Mouse (Mus musculus): ENCODE measurements around the gene Pepd. TPM values are rescaled to one million over a fixed set of nuclear protein-coding genes. Genes with fewer than 3 reads are reported as not detected.

Gene Pepd
- polyA plus RNA-seq, 1 experiment from 2014 or later, result 68.6 TPM

DNA sequence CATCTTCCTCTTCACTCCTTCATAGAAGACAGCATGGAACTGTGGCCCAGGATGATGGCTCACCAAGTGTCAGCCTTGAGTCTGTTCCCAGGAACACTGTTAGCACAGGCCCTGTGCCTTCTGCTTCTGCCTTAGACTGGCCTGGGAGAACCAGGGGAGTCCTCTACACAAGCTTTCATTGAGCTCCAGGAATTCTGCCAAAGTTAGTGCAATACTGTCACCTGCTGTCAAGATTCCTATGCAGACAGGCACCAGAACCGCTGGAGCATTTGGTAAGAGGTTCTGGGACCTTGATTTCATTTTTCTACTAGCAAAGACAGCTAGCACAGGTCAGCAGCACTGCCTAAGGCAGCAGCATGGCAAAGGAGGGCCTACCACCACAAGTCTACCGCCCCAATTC, 132.5 kb downstream of the Pepd start:
- Histone ChIP-seq H3K9me3 (replicated peaks; ENCODE audit: control insufficient read depth, low read length, poor library complexity, severe bottlenecking) (no peaks in the 10 kb centered on the region), H3K27me3 (ENCODE audit: control insufficient read depth, insufficient read depth, low read depth, low read length) (no peaks in the 10 kb centered on the region), H3K4me3 (ENCODE audit: low read depth, low read length) (no peak overlapping the region), H3K27ac (ENCODE audit: low read length) (no peak overlapping the region), H3K36me3 (ENCODE audit: control insufficient read depth, insufficient read depth, low read length) (peaks cover 27% of the 10 kb centered on the region), H3K4me1 (ENCODE audit: control insufficient read depth, insufficient read depth, low read length) (no peaks in the 10 kb centered on the region), H3K9ac (ENCODE audit: low read depth, low read length) (no peak overlapping the region), H3K4me2 (ENCODE audit: low read length) (no peak overlapping the region)
- no peak for ATAC-seq
- 89% methylated on average over 2 of the region's 2 CpGs for WGBS

- no peak overlapping the region for H3K9ac ChIP-seq (ENCODE audit: low read depth, low read length)
- H3K4me2 ChIP-seq (ENCODE audit: low read length), result no peak overlapping the region
- no peak overlapping the region for H3K27ac ChIP-seq (ENCODE audit: low read length)
- WGBS, result 96% methylated on average over 4 of the region's 4 CpGs
- H3K27me3 ChIP-seq (ENCODE audit: control insufficient read depth, insufficient read depth, low read depth, low read length), result no peaks in the 10 kb centered on the region
- H3K36me3 ChIP-seq (ENCODE audit: control insufficient read depth, insufficient read depth, low read length), result peaks cover 37% of the 10 kb centered on the region
- no peaks in the 10 kb centered on the region for H3K9me3 ChIP-seq (replicated peaks; ENCODE audit: control insufficient read depth, low read length, poor library complexity, severe bottlenecking)
- H3K4me1 ChIP-seq (ENCODE audit: control insufficient read depth, insufficient read depth, low read length), result no peaks in the 10 kb centered on the region
- no peak overlapping the region for H3K4me3 ChIP-seq (ENCODE audit: low read depth, low read length)
- ATAC-seq, result no peak
These were observed 133.9 kb downstream of the Pepd start for GRCm38 (mm10) chr7:35046091-35046490.

DNA sequence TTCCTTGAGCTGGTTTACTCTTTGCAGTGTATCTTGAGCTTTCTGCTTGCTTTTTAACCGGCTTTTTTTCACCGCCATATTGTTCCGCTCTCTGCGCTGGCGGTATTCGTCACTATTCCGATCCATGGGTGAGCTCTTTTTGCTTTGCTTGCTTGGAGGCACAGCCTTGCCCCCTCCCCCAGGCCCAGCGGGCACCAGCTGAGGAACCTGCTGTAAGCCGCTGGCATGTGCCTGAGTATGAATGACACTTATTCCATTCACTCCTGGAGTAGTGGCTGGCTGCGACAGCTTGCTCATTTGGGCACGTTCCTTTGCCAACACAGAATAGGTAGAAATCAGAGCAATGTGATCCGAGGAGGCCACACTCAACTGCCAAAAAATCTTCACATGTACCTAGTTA, 138.4 kb downstream of the Pepd start:
- WGBS, result 91% methylated on average over 12 of the region's 12 CpGs
- no peak for ATAC-seq
- H3K4me3 ChIP-seq (ENCODE audit: low read depth, low read length), result no peak overlapping the region
- no peak overlapping the region for H3K4me2 ChIP-seq (ENCODE audit: low read length)
- H3K27me3 ChIP-seq (ENCODE audit: control insufficient read depth, insufficient read depth, low read depth, low read length), result no peaks in the 10 kb centered on the region
- H3K36me3 ChIP-seq (ENCODE audit: control insufficient read depth, insufficient read depth, low read length), result peaks cover 15% of the 10 kb centered on the region
- no peak overlapping the region for H3K9ac ChIP-seq (ENCODE audit: low read depth, low read length)
- H3K9me3 ChIP-seq (replicated peaks; ENCODE audit: control insufficient read depth, low read length, poor library complexity, severe bottlenecking), result no peaks in the 10 kb centered on the region
- H3K4me1 ChIP-seq (ENCODE audit: control insufficient read depth, insufficient read depth, low read length), result peaks cover 15% of the 10 kb centered on the region
- H3K27ac ChIP-seq (ENCODE audit: low read length), result no peak overlapping the region

DNA sequence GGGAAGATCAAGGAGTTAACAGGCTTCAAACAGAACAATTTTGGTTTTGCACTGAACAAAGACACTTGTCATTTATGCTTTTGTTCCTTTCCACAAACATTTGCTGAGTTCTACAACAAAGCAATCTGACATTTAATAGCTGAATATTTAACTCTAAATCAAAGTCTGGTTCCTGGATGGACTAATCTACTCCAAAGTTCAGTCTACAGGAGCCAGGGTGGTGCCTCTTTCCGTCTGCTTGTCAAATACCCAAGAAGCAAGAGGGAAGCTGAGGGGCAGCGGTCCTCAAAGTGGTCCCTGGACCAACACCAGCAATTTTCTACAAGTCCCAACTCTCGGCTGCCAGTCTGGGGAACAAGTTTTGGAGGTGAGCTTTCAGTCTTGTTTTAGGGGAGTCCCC, 141.0 kb downstream of the Pepd start:
- H3K4me2 ChIP-seq (ENCODE audit: low read length), result no peak overlapping the region
- no peak overlapping the region for H3K9ac ChIP-seq (ENCODE audit: low read depth, low read length)
- H3K9me3 ChIP-seq (replicated peaks; ENCODE audit: control insufficient read depth, low read length, poor library complexity, severe bottlenecking), result no peaks in the 10 kb centered on the region
- no peak for ATAC-seq
- peaks cover 10% of the 10 kb centered on the region for H3K36me3 ChIP-seq (ENCODE audit: control insufficient read depth, insufficient read depth, low read length)
- H3K27ac ChIP-seq (ENCODE audit: low read length), result no peak overlapping the region
- H3K27me3 ChIP-seq (ENCODE audit: control insufficient read depth, insufficient read depth, low read depth, low read length), result no peaks in the 10 kb centered on the region
- 87% methylated on average over 3 of the region's 3 CpGs for WGBS
- H3K4me1 ChIP-seq (ENCODE audit: control insufficient read depth, insufficient read depth, low read length), result peaks cover 18% of the 10 kb centered on the region
- no peak overlapping the region for H3K4me3 ChIP-seq (ENCODE audit: low read depth, low read length)

GRCm38 (mm10) chr7:35054286-35054685, 142.1 kb downstream of the Pepd start:
- H3K4me1 ChIP-seq (ENCODE audit: control insufficient read depth, insufficient read depth, low read length), result peaks cover 18% of the 10 kb centered on the region
- H3K36me3 ChIP-seq (ENCODE audit: control insufficient read depth, insufficient read depth, low read length), result peaks cover 10% of the 10 kb centered on the region
- no peak overlapping the region for H3K4me3 ChIP-seq (ENCODE audit: low read depth, low read length)
- no peak overlapping the region for H3K9ac ChIP-seq (ENCODE audit: low read depth, low read length)
- no peak overlapping the region for H3K27ac ChIP-seq (ENCODE audit: low read length)
- WGBS, result 90% methylated on average over 1 of the region's 1 CpGs
- no peak overlapping the region; the same call in 1 of the 2 replicates for H3K4me2 ChIP-seq (ENCODE audit: low read length)
- no peak for ATAC-seq
- no peaks in the 10 kb centered on the region for H3K9me3 ChIP-seq (replicated peaks; ENCODE audit: control insufficient read depth, low read length, poor library complexity, severe bottlenecking)
- no peaks in the 10 kb centered on the region for H3K27me3 ChIP-seq (ENCODE audit: control insufficient read depth, insufficient read depth, low read depth, low read length)

DNA sequence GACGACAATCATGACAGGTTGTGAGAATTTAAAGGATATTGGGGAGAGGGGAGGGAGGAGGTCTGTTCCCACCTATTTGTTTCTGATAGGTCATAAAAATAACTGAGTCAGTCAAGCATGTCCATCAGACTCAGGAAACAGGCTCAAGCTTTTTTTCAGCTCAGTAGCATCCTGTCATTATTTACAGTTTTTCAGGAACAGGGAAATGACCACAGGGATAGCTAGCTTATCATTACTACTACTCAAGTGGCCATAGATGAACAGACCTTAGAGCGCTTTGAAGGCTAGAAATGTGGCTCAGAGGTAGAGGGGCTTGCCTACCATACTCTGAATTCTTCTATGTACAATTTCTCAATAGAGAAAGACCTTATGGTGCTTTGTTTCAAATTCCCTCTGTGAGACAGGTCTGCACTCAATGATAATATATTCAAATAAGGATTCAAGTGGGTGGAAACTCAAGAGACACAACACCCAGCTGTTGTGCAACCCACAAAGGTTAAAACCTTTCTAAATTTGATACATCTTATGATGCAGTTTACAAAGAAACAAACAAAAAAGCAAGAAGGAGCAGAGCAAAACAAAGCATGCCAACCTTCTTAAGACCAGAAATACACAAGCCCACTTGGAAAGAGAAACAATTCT, 142.9 kb downstream of the Pepd start:
- no peak overlapping the region for H3K27ac ChIP-seq (ENCODE audit: low read length)

DNA sequence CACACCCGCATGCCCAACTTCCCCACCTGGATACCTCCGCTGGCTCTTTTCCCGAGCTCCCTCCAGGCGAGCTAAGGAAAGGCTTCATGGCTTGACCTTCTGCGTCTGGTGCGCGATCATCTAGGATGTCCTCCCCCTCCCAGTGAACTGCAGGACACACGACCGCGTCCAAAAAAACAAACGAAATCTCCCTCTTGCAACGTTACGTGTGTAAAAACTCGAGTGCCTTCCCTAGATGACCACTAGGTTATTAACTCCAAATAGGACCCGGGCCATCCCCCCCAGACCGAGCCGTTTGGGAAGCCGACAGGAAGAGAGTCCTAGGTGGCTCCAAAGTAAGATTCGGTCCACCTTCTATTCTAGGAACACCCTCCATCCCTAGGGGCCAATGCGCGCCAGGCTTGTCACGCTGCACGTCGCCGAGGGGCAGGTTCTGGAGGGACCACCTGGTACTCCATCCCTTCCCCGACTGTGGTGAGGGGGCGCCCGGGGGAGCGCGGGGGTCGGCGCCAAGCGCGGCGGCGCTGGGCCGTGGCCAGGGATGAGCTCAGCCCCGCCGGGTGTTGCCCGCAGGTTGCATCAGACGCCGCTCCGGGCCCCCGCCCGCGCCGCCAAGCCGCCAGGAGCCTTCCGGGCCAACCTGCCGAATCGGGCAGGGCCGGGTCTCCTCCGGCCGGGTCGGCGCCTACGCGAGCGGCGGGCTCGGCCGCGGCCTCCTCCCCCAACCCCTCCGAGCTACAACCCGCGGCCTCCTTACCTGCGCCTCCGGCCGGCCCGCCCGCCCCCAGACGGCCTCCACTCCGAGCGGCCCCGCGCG, 143.6 kb downstream of the Pepd start:
- peak overlapping the region; percentile 81 for H3K4me3 ChIP-seq (ENCODE audit: low read depth, low read length)
- H3K4me2 ChIP-seq (ENCODE audit: low read length), result peak overlapping the region; percentile 74
- H3K36me3 ChIP-seq (ENCODE audit: control insufficient read depth, insufficient read depth, low read length), result no peaks in the 10 kb centered on the region
- H3K27ac ChIP-seq (ENCODE audit: low read length), result peak overlapping the region; percentile 89
- peak; percentile 90 for ATAC-seq
- peak overlapping the region; percentile 87 for H3K9ac ChIP-seq (ENCODE audit: low read depth, low read length)
- H3K4me1 ChIP-seq (ENCODE audit: control insufficient read depth, insufficient read depth, low read length), result peaks cover 18% of the 10 kb centered on the region
- H3K9me3 ChIP-seq (replicated peaks; ENCODE audit: control insufficient read depth, low read length, poor library complexity, severe bottlenecking), result no peaks in the 10 kb centered on the region
- WGBS, result under 1% methylated on average over 49 of the region's 77 CpGs
- H3K27me3 ChIP-seq (ENCODE audit: control insufficient read depth, insufficient read depth, low read depth, low read length), result no peaks in the 10 kb centered on the region

More for the DNA sequence above, 142.9 kb downstream of the Pepd start:
- peaks cover 18% of the 10 kb centered on the region for H3K4me1 ChIP-seq (ENCODE audit: control insufficient read depth, insufficient read depth, low read length)
- no peak for ATAC-seq
- H3K27me3 ChIP-seq (ENCODE audit: control insufficient read depth, insufficient read depth, low read depth, low read length), result no peaks in the 10 kb centered on the region
- H3K4me3 ChIP-seq (ENCODE audit: low read depth, low read length), result peak overlapping the region; percentile 81
- peak overlapping the region; percentile 87 for H3K9ac ChIP-seq (ENCODE audit: low read depth, low read length)
- H3K4me2 ChIP-seq (ENCODE audit: low read length), result peak overlapping the region; percentile 74
- H3K36me3 ChIP-seq (ENCODE audit: control insufficient read depth, insufficient read depth, low read length), result peaks cover 6% of the 10 kb centered on the region
- H3K9me3 ChIP-seq (replicated peaks; ENCODE audit: control insufficient read depth, low read length, poor library complexity, severe bottlenecking), result no peaks in the 10 kb centered on the region
- 45% methylated on average over 2 of the region's 2 CpGs for WGBS

GRCm38 (mm10) chr7:35056436-35056864, 144.3 kb downstream of the Pepd start, which contains the start of gene Cebpg:
Cebpg (minus strand) TSS chr7:35056573.
- H3K4me2 ChIP-seq (ENCODE audit: low read length), result peak within 1 kb of the TSS; percentile 79
- peak within 1 kb of the TSS; percentile 81 for H3K4me3 ChIP-seq (ENCODE audit: low read depth, low read length)
- ATAC-seq, result peak; percentile 99
- WGBS, result 1% methylated on average over 44 of the region's 53 CpGs
- H3K36me3 ChIP-seq (ENCODE audit: control insufficient read depth, insufficient read depth, low read length), result no peaks in the 10 kb centered on the region
- H3K9ac ChIP-seq (ENCODE audit: low read depth, low read length), result peak within 1 kb of the TSS; percentile 87
- peaks cover 18% of the 10 kb centered on the region for H3K4me1 ChIP-seq (ENCODE audit: control insufficient read depth, insufficient read depth, low read length)
- no peaks in the 10 kb centered on the region for H3K27me3 ChIP-seq (ENCODE audit: control insufficient read depth, insufficient read depth, low read depth, low read length)
- peak within 1 kb of the TSS; percentile 89 for H3K27ac ChIP-seq (ENCODE audit: low read length)
- H3K9me3 ChIP-seq (replicated peaks; ENCODE audit: control insufficient read depth, low read length, poor library complexity, severe bottlenecking), result no peaks in the 10 kb centered on the region

DNA sequence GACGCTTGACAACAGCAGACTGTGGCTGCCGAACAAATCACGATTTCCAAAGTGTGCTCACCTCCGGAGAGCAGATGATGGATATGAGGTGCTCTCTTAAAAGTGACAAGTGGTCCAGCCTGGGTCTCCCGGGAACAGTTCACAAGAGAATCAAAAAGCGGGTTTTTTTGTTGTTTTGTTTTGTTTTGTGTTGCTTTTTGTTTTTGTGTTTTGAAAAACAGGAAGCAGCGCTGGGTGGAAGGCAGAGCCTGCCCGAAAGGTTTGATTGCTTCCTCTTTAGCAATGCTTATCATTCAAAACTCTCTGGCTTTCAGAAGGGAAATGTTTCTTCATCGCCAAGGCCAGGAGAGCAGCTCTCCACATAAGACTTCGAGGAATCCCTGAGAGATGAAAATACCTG, 144.8 kb downstream of the Pepd start:
- Histone ChIP-seq H3K4me1 (ENCODE audit: control insufficient read depth, insufficient read depth, low read length) (peaks cover 18% of the 10 kb centered on the region), H3K27me3 (ENCODE audit: control insufficient read depth, insufficient read depth, low read depth, low read length) (no peaks in the 10 kb centered on the region), H3K9me3 (replicated peaks; ENCODE audit: control insufficient read depth, low read length, poor library complexity, severe bottlenecking) (no peaks in the 10 kb centered on the region), H3K4me2 (ENCODE audit: low read length) (peak overlapping the region; percentile 79), H3K4me3 (ENCODE audit: low read depth, low read length) (peak overlapping the region; percentile 81), H3K27ac (ENCODE audit: low read length) (peak overlapping the region; percentile 42; the same call in 1 of the 2 replicates), H3K36me3 (ENCODE audit: control insufficient read depth, insufficient read depth, low read length) (no peaks in the 10 kb centered on the region), H3K9ac (ENCODE audit: low read depth, low read length) (peak overlapping the region; percentile 87)
- WGBS, result 23% methylated on average over 10 of the region's 10 CpGs
- ATAC-seq, result peak; percentile 8; the same call in 1 of the 2 replicates
